Mouse (Mus musculus) erythroblast, embryonic 14.5 days (primary cell): ENCODE data around the gene Rtca. TPM values are rescaled to one million over a fixed set of nuclear protein-coding genes. Genes with fewer than 3 reads are reported as not detected.

ENCODE experiments used
- H3K27me3 ChIP-seq: 2 replicates; pipeline ENCODE4 v1.6.1; 2012; ENCODE audit warnings: inconsistent platforms; ENCODE audit not compliant: control insufficient read depth
- H3K36me3 ChIP-seq: 2 replicates; pipeline ENCODE4 v1.6.1; 2012; ENCODE audit warnings: mild to moderate bottlenecking, inconsistent platforms; ENCODE audit not compliant: control insufficient read depth
- H3K4me1 ChIP-seq: 2 replicates; pipeline ENCODE4 v1.6.1; 2012; ENCODE audit warnings: inconsistent platforms; ENCODE audit not compliant: control insufficient read depth
- H3K4me3 ChIP-seq: replicated peaks from 2 replicates; pipeline ENCODE3; 2012; ENCODE audit warnings: moderate library complexity, mild to moderate bottlenecking, inconsistent platforms
- H3K9me3 ChIP-seq: 2 replicates; pipeline ENCODE4 v1.6.1; 2012; ENCODE audit warnings: low read length, inconsistent platforms, mixed read lengths; ENCODE audit not compliant: control insufficient read depth
- GATA1 ChIP-seq: IDR thresholded peaks from 2 replicates; pipeline ENCODE4 v1.6.1; 2012; ENCODE audit warnings: low read length, inconsistent platforms, mixed read lengths
- TAL1 ChIP-seq: IDR thresholded peaks from 3 replicates; pipeline ENCODE4 v1.6.1; 2012; ENCODE audit warnings: low read length, inconsistent platforms, mixed read lengths
- polyA plus RNA-seq: library from polyadenylated mRNA; stranded (reverse); fragments of >175 nt; gene quantifications from 2 replicates; pipeline ENCODE4 v1.2.3, GENCODE M21; 2012

Gene Rtca
- 3.6 and 4.7 TPM in 2 replicates for polyA plus RNA-seq

- Histone ChIP-seq H3K36me3 (peaks cover 33% of the 10 kb centered on the region), H3K4me3 (peak within 1 kb of the TSS; percentile 86), H3K4me1 (peaks cover 28% of the 10 kb centered on the region), H3K9me3 (no peaks in the 10 kb centered on the region), H3K27me3 (0 out of 2 replicates have a peak, but pooled peaks cover 2% of the 10 kb centered on the region)
- no peak for TF ChIP-seq TAL1
- TF ChIP-seq GATA1: no peak
These were observed at the start of gene Rtca for GRCm38 (mm10) chr3:116507772-116508351. TSS of gene Rtca (minus strand) at chr3:116508208.

- Histone ChIP-seq H3K27me3 (no peaks in the 10 kb centered on the region), H3K36me3 (peaks cover 5% of the 10 kb centered on the region), H3K4me1 (no peaks in the 10 kb centered on the region), H3K4me3 (no peak overlapping the region), H3K9me3 (peaks cover 2% of the 10 kb centered on the region; the same call in 1 of the 2 replicates)
- TF ChIP-seq TAL1 (no peak), GATA1 (no peak)
These were observed 43.4 kb upstream of the Rtca start for GRCm38 (mm10) chr3:116551362-116551761.

- Histone ChIP-seq H3K36me3 (peaks cover 15% of the 10 kb centered on the region), H3K9me3 (peaks cover 2% of the 10 kb centered on the region; the same call in 1 of the 2 replicates)
- TF ChIP-seq TAL1 (no peak), GATA1 (no peak)
These were observed 39.4 kb upstream of the Rtca start for GRCm38 (mm10) chr3:116547430-116547829.

GRCm38 (mm10) chr3:116542532-116542931 is 34.5 kb upstream of the Rtca start:
- Histone ChIP-seq H3K36me3 (peaks cover 27% of the 10 kb centered on the region), H3K4me3 (no peak overlapping the region), H3K27me3 (no peaks in the 10 kb centered on the region), H3K4me1 (no peaks in the 10 kb centered on the region), H3K9me3 (no peaks in the 10 kb centered on the region)
- no peak for TF ChIP-seq GATA1
- no peak for TF ChIP-seq TAL1

More at GRCm38 (mm10) chr3:116547430-116547829, 39.4 kb upstream of the Rtca start:
- Histone ChIP-seq H3K4me1 (no peaks in the 10 kb centered on the region), H3K27me3 (no peaks in the 10 kb centered on the region), H3K4me3 (no peak overlapping the region)

- H3K36me3 ChIP-seq: peaks cover 26% of the 10 kb centered on the region
- no peaks in the 10 kb centered on the region for H3K9me3 ChIP-seq
- no peaks in the 10 kb centered on the region for H3K4me1 ChIP-seq
- H3K27me3 ChIP-seq: no peaks in the 10 kb centered on the region
- H3K4me3 ChIP-seq: no peak overlapping the region
- TF ChIP-seq GATA1 (no peak), TAL1 (no peak)
These were observed 34.1 kb upstream of the Rtca start for GRCm38 (mm10) chr3:116542070-116542469.

- Histone ChIP-seq H3K9me3 (no peaks in the 10 kb centered on the region), H3K4me3 (no peak overlapping the region), H3K4me1 (peaks cover 3% of the 10 kb centered on the region; the same call in 1 of the 2 replicates), H3K36me3 (peaks cover 41% of the 10 kb centered on the region), H3K27me3 (no peaks in the 10 kb centered on the region)
- TF ChIP-seq TAL1: no peak
- no peak for TF ChIP-seq GATA1
These were observed 29.2 kb upstream of the Rtca start for GRCm38 (mm10) chr3:116537200-116537573.

- H3K9me3 ChIP-seq: no peaks in the 10 kb centered on the region
- H3K4me1 ChIP-seq: peaks cover 3% of the 10 kb centered on the region; the same call in 1 of the 2 replicates
- no peaks in the 10 kb centered on the region for H3K27me3 ChIP-seq
- TF ChIP-seq GATA1 (no peak), TAL1 (no peak)
- peaks cover 40% of the 10 kb centered on the region for H3K36me3 ChIP-seq
- no peak overlapping the region for H3K4me3 ChIP-seq
These were observed 28.6 kb upstream of the Rtca start for GRCm38 (mm10) chr3:116536428-116537199.

- Histone ChIP-seq H3K36me3 (peaks cover 22% of the 10 kb centered on the region), H3K4me3 (no peak overlapping the region), H3K9me3 (no peaks in the 10 kb centered on the region), H3K4me1 (no peaks in the 10 kb centered on the region), H3K27me3 (no peaks in the 10 kb centered on the region)
- TF ChIP-seq TAL1 (no peak), GATA1 (no peak)
These were observed 22.8 kb upstream of the Rtca start for GRCm38 (mm10) chr3:116530826-116531225.

GRCm38 (mm10) chr3:116529741-116530140 is 21.7 kb upstream of the Rtca start:
- no peak for TF ChIP-seq TAL1
- no peak for TF ChIP-seq GATA1
- no peak overlapping the region for H3K4me3 ChIP-seq
- H3K36me3 ChIP-seq: peaks cover 13% of the 10 kb centered on the region

More at GRCm38 (mm10) chr3:116529741-116530140, 21.7 kb upstream of the Rtca start:
- Histone ChIP-seq H3K4me1 (no peaks in the 10 kb centered on the region), H3K9me3 (no peaks in the 10 kb centered on the region), H3K27me3 (no peaks in the 10 kb centered on the region)
